Mouse (Mus musculus): ENCODE measurements around the gene Tnnc2. TPM values are rescaled to one million over a fixed set of nuclear protein-coding genes. Genes with fewer than 3 reads are reported as not detected.

The Tnnc2 gene
- polyA plus RNA-seq, 1 experiment: not detected

DNA sequence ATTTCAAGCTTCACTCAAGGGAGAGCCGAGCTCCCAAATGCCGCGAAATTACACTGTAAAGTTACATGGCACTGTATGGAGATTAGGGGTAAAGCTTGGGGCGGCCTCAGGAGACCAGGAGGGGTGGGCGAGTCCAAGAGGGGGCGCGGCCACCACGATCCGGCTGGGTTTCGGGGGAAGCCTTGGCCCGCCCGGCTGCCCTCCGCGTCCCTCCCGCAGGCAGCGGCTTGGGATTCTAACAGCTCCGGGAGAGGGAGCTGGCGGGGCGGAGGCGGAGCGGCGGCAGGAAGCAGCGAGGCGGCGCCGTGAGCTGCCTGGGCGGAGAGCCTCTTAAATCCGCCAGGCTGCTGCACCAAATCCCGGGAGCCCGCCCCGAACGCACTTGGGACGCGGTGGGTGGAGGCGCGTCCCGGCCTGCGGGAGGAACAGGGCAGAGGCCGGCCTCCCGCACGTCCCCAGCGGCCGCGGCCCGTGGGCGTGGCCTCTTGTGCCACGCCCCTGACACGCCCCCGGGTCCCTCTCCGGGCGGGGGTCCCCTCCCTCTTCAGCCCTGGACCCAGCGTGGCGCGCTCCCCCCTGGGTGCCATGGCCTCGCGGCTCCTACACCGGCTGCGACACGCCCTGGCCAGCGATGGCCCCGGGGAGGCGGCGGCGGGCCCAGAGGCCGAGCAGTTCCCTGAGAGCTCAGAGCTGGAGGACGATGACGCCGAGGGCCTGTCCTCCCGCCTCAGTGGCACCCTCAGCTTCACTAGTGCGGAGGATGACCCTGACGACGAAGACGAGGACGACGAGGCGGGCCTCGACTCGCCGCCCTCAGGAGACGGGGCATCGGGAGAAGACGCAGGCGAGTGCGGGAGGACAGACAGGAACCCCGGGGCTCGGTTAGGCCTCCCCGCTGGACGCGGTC is 6.0 kb upstream of the Tnnc2 start, which contains the start of gene Snx21:
Snx21 (plus strand) TSS at position 343 of the 907 bp plus-strand sequence.
- no peak for TF ChIP-seq GATA1 (IDR thresholded peaks at IDR 0.05; ENCODE audit: low read length)

DNA sequence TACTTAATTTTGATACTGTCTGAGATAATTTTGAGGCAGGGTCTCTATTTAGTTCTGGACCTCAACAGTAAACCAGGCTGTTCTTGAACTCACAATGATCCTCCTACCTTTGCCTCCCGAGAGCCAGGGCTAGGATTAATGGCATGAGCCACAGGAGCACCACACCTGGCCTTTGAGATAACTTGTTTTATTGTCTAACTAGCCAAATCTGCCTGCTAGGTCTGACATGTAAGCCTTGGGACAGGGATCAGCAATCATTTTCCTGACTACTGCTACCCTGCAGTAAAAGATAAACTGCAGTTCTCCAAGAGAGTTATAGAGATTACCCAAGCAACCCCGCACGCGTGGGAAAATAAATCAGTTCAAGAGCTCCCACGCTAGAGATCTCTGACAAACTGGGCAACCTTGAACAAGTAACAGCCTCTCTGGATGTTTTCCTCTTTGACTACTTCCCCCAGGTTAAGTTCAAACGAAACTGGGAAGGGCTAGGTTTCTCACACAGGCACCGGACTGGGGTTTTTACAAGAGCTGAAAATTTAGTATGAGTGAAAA is 5.2 kb upstream of the Tnnc2 start:
- TF ChIP-seq GATA1 (IDR thresholded peaks at IDR 0.05; ENCODE audit: low read length): no peak

- no peak for TF ChIP-seq GATA1 (IDR thresholded peaks at IDR 0.05; ENCODE audit: low read length)
Observed at GRCm38 (mm10) chr2:164783926-164784581, 4.3 kb upstream of the Tnnc2 start.

DNA sequence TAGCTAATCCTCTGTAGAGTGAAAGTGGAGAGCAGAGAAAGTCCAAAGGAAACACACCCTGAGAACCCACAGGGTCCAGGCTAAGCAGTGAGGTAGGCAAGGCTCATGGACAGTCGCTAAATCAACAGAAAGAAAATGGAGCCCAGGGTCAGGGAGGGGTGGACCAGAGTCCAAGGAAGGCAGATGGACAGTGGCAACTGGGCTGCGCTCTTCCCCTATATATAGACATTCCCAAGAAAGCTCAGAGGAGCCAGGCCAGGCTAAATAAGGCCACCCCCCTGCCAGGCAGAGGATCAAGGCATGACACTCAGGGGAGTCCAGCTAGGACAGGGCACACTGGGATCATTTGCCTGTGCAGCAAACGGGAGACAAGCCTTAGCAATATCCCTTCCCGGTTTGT is 2.1 kb upstream of the Tnnc2 start:
- TF ChIP-seq GATA1 (IDR thresholded peaks at IDR 0.05; ENCODE audit: low read length): no peak

- TF ChIP-seq GATA1 (IDR thresholded peaks at IDR 0.05; ENCODE audit: low read length): no peak
Observed at GRCm38 (mm10) chr2:164778809-164779208, 958 bp downstream of the Tnnc2 start.

DNA sequence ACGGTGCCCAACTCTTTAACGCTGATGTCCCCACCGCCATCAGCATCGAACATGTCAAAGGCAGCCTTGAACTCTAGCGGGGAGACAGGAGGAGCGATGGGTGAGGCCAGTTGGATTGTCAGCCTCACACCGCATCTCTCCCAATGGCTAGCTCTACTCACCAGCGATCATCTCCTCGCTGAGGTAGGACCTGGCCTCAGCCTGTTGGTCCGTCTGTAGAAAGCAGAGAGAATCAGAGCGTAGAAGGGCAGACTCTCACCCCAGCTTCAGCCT is 1.8 kb downstream of the Tnnc2 start:
- TF ChIP-seq GATA1 (IDR thresholded peaks at IDR 0.05; ENCODE audit: low read length): no peak

DNA sequence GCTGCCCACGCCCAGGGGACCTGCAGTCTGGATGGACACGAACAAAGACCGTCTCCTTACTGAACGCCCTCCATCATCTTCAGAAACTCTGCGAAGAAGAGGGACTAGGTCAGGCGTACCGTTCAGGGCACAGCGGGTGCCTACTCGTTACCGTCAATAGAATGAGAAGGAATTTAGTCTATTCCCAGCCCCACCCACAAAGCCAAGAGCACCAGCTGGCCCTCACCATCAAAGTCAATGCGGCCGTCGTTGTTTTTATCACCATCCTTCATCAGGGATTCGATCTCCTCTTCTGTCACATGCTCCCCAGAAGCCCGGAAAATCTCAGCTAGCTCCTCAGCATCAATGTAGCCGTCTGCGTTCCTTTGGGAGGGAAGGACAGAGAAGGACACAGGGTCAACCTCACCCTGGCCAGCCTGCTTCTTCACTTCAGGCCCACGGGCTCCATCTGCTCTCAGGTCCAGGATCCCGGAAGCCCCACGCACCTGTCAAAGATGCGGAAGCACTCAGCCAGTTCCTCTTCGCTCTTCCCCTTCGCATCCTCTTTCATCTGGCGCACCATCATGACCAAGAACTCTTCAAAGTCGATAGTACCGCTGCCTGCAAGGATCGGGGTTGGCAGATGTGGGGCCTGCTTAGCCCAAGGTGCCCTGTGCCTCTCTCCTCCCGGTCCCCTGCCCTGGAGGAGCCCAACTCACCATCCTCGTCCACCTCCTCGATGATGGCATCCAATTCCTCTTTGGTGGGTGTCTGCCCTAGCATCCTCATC is 2.3 kb downstream of the Tnnc2 start:
- no peak for TF ChIP-seq GATA1 (IDR thresholded peaks at IDR 0.05; ENCODE audit: low read length)

DNA sequence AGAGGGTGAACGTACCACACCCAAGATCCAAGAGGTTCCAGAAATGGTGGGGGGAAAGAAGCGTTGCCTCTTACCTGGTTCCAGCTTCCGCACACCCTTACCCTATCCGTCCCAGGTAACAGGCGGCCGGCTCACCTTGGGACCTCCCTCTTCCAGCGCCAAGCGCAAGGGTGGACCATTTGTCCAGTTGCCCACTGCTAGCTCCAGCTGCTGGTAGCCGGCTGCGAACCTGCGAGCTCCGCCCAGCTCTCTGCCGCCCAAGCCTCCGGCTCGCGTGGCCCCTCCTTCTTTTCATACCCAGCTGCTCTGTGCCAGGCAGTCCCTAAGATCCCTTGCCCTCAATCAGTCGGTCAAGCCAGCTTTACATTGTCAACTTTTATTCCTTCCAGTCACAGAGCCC is 3.0 kb downstream of the Tnnc2 start:
- no peak for TF ChIP-seq GATA1 (IDR thresholded peaks at IDR 0.05; ENCODE audit: low read length)

DNA sequence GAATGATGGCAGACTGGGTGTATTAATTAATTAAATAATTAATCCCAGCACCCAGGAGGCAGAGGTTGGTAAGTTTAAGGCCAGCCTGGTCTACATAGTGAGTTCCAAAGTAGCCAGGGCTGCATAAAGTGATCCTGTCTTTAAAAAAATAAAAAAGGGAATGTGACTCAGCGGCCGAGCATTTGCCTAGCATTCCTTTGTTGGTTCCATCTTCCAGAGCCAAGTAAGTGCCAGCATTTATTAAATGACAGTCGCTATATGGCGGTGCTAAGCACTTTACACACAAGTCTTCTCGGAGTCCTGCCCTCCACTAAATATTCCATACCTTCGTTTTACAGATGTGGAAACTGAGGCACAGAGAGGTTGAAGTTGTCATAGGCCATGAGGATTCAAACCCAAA is 3.6 kb downstream of the Tnnc2 start:
- no peak for TF ChIP-seq GATA1 (IDR thresholded peaks at IDR 0.05; ENCODE audit: low read length)

- no peak for TF ChIP-seq GATA1 (IDR thresholded peaks at IDR 0.05; ENCODE audit: low read length)
Observed at GRCm38 (mm10) chr2:164773989-164774364, 5.8 kb downstream of the Tnnc2 start.

GRCm38 (mm10) chr2:164773229-164773988 is 6.4 kb downstream of the Tnnc2 start:
- TF ChIP-seq GATA1 (IDR thresholded peaks at IDR 0.05; ENCODE audit: low read length): no peak

GRCm38 (mm10) chr2:164771123-164771522 is 8.6 kb downstream of the Tnnc2 start:
- no peak for TF ChIP-seq GATA1 (IDR thresholded peaks at IDR 0.05; ENCODE audit: low read length)

DNA sequence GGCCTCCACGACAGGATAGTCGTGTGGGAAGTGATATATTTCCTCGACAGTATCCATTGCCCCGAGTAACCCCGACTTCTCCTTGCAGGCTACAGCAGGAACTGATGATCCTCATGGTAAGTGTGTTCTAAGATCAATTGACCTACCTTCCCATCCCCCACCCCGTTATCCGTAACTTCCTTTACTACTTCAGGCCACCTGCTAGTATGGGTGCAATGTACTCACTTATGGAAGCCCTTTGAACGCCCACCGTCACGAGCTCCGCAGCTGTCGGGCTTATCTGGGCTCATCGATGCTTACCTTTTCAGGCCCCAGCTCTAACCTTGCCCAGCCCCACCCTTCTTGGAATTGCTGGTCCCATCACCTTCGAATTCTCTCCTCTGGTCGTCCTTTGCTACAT is 9.5 kb downstream of the Tnnc2 start:
- no peak for TF ChIP-seq GATA1 (IDR thresholded peaks at IDR 0.05; ENCODE audit: low read length)

- no peak for TF ChIP-seq GATA1 (IDR thresholded peaks at IDR 0.05; ENCODE audit: low read length)
Observed at GRCm38 (mm10) chr2:164769258-164770037, 10.3 kb downstream of the Tnnc2 start, which contains the start of gene Ube2c. Ube2c (plus strand) TSS chr2:164769898.
